Mouse (Mus musculus) testis, adult 2 months (tissue): Measurements from ENCODE around the gene Bloc1s4.

Source experiments
- CTCF ChIP-seq: fragments of 200-500 bp; IDR thresholded peaks from 2 replicates; pipeline ENCODE4 v1.5.1; 2012; ENCODE audit warnings: low read depth, mild to moderate bottlenecking, inconsistent platforms, low read length, moderate library complexity; ENCODE audit not compliant: control insufficient read depth, insufficient read depth, insufficient replicate concordance
- POLR2A ChIP-seq: fragments of 200-500 bp; IDR thresholded peaks from 2 replicates; pipeline ENCODE4 v1.6.1; 2012; ENCODE audit warnings: low read depth, mild to moderate bottlenecking, inconsistent platforms, low read length, moderate library complexity; ENCODE audit not compliant: control insufficient read depth

DNA sequence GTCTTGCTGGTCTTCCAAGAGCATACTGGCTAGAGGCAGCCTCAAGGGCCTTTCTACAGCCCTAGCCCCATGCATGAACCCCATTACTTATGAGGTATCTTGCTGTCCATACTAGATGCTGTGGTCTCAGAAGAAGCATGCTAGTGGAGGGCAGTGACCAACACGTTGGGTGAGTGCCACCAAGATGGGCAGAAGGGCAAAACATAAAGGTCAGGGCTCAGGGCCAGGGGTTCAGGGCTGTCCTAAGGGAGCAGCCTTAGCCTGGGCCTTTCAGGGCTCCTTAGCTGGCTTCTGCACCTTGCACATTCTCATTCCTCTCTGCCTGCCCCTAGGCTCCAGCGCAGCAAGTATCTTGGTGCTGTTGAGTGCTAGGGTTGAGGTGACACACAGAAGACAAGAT, 18.5 kb downstream of the Bloc1s4 start:
- TF ChIP-seq POLR2A (no peak), CTCF (no peak)
